Mouse (Mus musculus) C2C12 (cell line): ENCODE data around the gene Ptpn13.

ENCODE experiments used
- CTCF ChIP-seq: IDR thresholded peaks from one replicate; pipeline ENCODE4 v1.5.1; 2011; ENCODE audit not compliant: control insufficient read depth, insufficient read depth, insufficient read length
- MAX ChIP-seq: IDR thresholded peaks from one replicate; pipeline ENCODE4 v1.6.1; 2011; ENCODE audit warnings: mild to moderate bottlenecking, control low read depth
- MYOD1 ChIP-seq: IDR thresholded peaks from one replicate; pipeline ENCODE4 v1.6.1; 2011; ENCODE audit warnings: low read depth; ENCODE audit not compliant: control insufficient read depth, insufficient read length

- TF ChIP-seq CTCF (no peak), MAX (no peak), MYOD1 (no peak)
Measured at GRCm38 (mm10) chr5:103530214-103530613, 105.2 kb downstream of the Ptpn13 start.
